Mouse (Mus musculus): Measurements from ENCODE around the gene Fam120b. TPM values are rescaled to one million over a fixed set of nuclear protein-coding genes. Genes with fewer than 3 reads are reported as not detected.

Gene Fam120b
- polyA plus RNA-seq, 1 experiment from 2014 or later, result 8.0 TPM

DNA sequence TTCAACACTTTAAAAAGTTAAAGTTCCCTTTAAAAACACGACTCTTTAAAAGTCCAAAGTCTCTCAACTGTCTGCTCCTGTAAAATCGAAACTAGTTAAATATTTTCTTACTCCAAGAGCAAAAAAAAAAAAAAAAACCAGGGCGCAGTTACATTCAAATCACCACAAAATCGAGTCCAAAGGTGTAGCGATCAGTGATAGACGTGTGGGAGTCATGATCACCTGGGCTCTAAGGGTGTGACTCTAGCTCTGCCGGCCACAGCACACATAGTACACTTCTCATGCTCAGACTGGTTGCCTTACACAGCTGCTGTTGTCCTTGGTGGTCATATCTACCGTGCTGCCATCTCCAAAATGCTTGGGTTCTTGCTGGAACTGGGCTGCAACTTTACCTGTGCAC lies 6.6 kb upstream of the Fam120b start:
- Histone ChIP-seq H3K4me2 (ENCODE audit: low read depth, low read length) (no peak overlapping the region), H3K9ac (ENCODE audit: low read depth, low read length) (no peak overlapping the region), H3K36me3 (ENCODE audit: control insufficient read depth, insufficient read depth) (no peaks in the 10 kb centered on the region), H3K27me3 (ENCODE audit: control insufficient read depth, insufficient read depth, low read depth, low read length) (no peaks in the 10 kb centered on the region), H3K4me3 (ENCODE audit: low read depth, low read length) (no peak overlapping the region), H3K9me3 (replicated peaks; ENCODE audit: control insufficient read depth, low read length) (no peaks in the 10 kb centered on the region), H3K27ac (ENCODE audit: low read length) (peak overlapping the region; percentile 76), H3K4me1 (ENCODE audit: control insufficient read depth, low read depth, low read length) (no peaks in the 10 kb centered on the region)
- WGBS (ENCODE audit: insufficient replicate concordance), result 38% methylated on average over 8 of the region's 8 CpGs
- ATAC-seq (ENCODE audit: low read depth), result peak; percentile 97

DNA sequence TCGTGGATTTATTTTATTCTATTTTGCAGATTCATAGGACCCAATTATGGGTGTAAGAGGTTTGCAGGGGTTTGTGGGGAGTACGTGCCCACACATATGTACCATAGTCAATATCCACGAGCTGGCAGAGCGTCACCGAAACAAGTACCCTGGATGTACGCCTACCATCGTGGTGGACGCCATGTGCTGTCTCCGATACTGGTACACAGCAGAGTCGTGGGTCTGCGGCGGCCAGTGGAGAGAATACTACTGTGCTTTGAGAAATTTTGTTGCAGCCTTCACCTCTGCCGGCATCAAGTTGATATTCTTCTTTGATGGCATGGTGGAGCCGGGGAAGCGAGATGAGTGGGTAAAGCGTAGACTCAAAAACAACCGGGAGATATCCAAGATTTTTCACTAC lies 5.7 kb downstream of the Fam120b start:
- H3K36me3 ChIP-seq (ENCODE audit: control insufficient read depth, insufficient read depth), result 0 out of 2 replicates have a peak, but pooled peaks cover 3% of the 10 kb centered on the region
- no peak overlapping the region for H3K4me2 ChIP-seq (ENCODE audit: low read depth, low read length)
- no peaks in the 10 kb centered on the region for H3K4me1 ChIP-seq (ENCODE audit: control insufficient read depth, low read depth, low read length)
- H3K9ac ChIP-seq (ENCODE audit: low read depth, low read length), result no peak overlapping the region
- 85% methylated on average over 17 of the region's 17 CpGs for WGBS (ENCODE audit: insufficient replicate concordance)
- no peak overlapping the region for H3K4me3 ChIP-seq (ENCODE audit: low read depth, low read length)
- no peak overlapping the region for H3K27ac ChIP-seq (ENCODE audit: low read length)
- ATAC-seq (ENCODE audit: low read depth), result no peak
- no peaks in the 10 kb centered on the region for H3K27me3 ChIP-seq (ENCODE audit: control insufficient read depth, insufficient read depth, low read depth, low read length)
- H3K9me3 ChIP-seq (replicated peaks; ENCODE audit: control insufficient read depth, low read length), result no peaks in the 10 kb centered on the region

DNA sequence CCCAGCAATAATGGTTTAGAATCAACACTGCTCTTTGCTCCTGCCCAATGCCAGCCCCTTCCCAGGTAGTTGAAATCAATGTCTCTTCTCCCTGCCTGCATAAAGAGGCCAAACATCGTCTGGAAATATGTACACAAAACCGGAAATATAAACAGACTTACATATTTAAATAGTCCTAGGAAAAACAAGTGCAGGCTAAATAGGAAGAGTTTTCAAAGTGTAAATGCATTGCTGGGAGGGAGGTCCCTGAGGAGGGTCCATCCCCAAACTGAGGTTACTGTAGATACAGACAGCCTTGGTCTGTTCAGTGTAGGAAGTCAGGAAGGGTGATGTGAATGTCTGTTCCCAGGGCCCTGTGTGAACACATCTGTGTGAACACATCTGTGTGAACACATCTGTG lies 10.6 kb downstream of the Fam120b start:
- Histone ChIP-seq H3K4me1 (ENCODE audit: control insufficient read depth, low read depth, low read length) (no peaks in the 10 kb centered on the region), H3K4me3 (ENCODE audit: low read depth, low read length) (no peak overlapping the region), H3K27ac (ENCODE audit: low read length) (no peak overlapping the region), H3K9me3 (replicated peaks; ENCODE audit: control insufficient read depth, low read length) (no peaks in the 10 kb centered on the region), H3K27me3 (ENCODE audit: control insufficient read depth, insufficient read depth, low read depth, low read length) (no peaks in the 10 kb centered on the region), H3K9ac (ENCODE audit: low read depth, low read length) (no peak overlapping the region), H3K36me3 (ENCODE audit: control insufficient read depth, insufficient read depth) (peaks cover 13% of the 10 kb centered on the region), H3K4me2 (ENCODE audit: low read depth, low read length) (no peak overlapping the region)
- WGBS (ENCODE audit: insufficient replicate concordance), result 65% methylated on average over 2 of the region's 2 CpGs
- no peak for ATAC-seq (ENCODE audit: low read depth)

DNA sequence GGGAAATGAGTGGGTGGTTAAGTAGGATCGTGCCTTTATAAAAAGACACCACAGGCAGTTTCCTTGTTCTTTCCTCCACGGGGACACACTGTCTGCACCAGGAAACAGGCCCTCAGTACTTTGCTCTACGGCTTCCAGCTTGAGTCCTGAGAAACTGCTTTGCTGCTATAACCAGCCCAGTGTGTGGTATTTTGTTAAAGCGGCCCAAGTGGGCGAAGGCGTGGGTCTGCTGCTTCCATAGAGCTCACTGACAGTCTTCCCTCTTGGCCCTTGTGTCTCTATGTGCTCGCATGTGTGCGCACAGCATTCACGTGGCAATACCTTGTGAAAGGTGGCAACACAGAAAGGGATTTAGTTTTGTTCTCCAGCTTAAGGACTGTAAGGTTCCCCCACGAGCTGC lies 13.3 kb downstream of the Fam120b start:
- no peak overlapping the region for H3K4me2 ChIP-seq (ENCODE audit: low read depth, low read length)
- no peak for ATAC-seq (ENCODE audit: low read depth)
- no peak overlapping the region for H3K4me3 ChIP-seq (ENCODE audit: low read depth, low read length)
- H3K27me3 ChIP-seq (ENCODE audit: control insufficient read depth, insufficient read depth, low read depth, low read length), result no peaks in the 10 kb centered on the region
- H3K36me3 ChIP-seq (ENCODE audit: control insufficient read depth, insufficient read depth), result peaks cover 9% of the 10 kb centered on the region
- no peak overlapping the region for H3K9ac ChIP-seq (ENCODE audit: low read depth, low read length)
- no peaks in the 10 kb centered on the region for H3K9me3 ChIP-seq (replicated peaks; ENCODE audit: control insufficient read depth, low read length)
- H3K27ac ChIP-seq (ENCODE audit: low read length), result no peak overlapping the region
- WGBS (ENCODE audit: insufficient replicate concordance), result 67% methylated on average over 10 of the region's 10 CpGs
- H3K4me1 ChIP-seq (ENCODE audit: control insufficient read depth, low read depth, low read length), result no peaks in the 10 kb centered on the region

DNA sequence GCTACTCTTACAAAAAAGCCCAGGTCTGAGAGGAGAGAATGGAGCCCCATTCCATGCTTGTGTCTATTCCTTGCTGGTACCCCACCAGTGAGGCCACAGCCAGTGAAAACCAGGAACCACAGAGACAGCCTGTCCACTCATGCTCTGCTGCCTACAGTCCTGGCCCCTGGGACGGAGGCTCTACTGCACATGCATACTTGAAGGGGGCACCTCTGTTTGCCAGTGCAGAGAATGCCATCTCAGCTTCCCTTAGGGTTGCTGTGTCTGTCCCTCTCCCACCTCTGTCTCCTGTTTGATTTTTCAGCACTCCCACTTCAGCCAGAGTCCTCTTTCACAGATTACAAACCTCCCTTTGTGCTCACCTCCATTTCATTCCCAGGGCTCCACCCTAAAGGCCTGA lies 14.9 kb downstream of the Fam120b start:
- Histone ChIP-seq H3K4me2 (ENCODE audit: low read depth, low read length) (no peak overlapping the region), H3K4me1 (ENCODE audit: control insufficient read depth, low read depth, low read length) (no peaks in the 10 kb centered on the region), H3K9ac (ENCODE audit: low read depth, low read length) (no peak overlapping the region), H3K4me3 (ENCODE audit: low read depth, low read length) (no peak overlapping the region), H3K27me3 (ENCODE audit: control insufficient read depth, insufficient read depth, low read depth, low read length) (no peaks in the 10 kb centered on the region), H3K9me3 (replicated peaks; ENCODE audit: control insufficient read depth, low read length) (no peaks in the 10 kb centered on the region), H3K27ac (ENCODE audit: low read length) (no peak overlapping the region), H3K36me3 (ENCODE audit: control insufficient read depth, insufficient read depth) (peaks cover 11% of the 10 kb centered on the region)
- ATAC-seq (ENCODE audit: low read depth), result no peak
- WGBS (ENCODE audit: insufficient replicate concordance), result 77% methylated on average over 1 of the region's 1 CpGs

GRCm38 (mm10) chr17:15416596-15417215 lies 20.7 kb downstream of the Fam120b start:
- no peak overlapping the region for H3K9ac ChIP-seq (ENCODE audit: low read depth, low read length)
- no peaks in the 10 kb centered on the region for H3K9me3 ChIP-seq (replicated peaks; ENCODE audit: control insufficient read depth, low read length)
- H3K36me3 ChIP-seq (ENCODE audit: control insufficient read depth, insufficient read depth), result peaks cover 8% of the 10 kb centered on the region
- no peak overlapping the region for H3K4me2 ChIP-seq (ENCODE audit: low read depth, low read length)
- 80% methylated on average over 12 of the region's 12 CpGs for WGBS (ENCODE audit: insufficient replicate concordance)
- no peak overlapping the region for H3K27ac ChIP-seq (ENCODE audit: low read length)
- H3K4me1 ChIP-seq (ENCODE audit: control insufficient read depth, low read depth, low read length), result no peaks in the 10 kb centered on the region
- ATAC-seq (ENCODE audit: low read depth), result no peak
- no peaks in the 10 kb centered on the region for H3K27me3 ChIP-seq (ENCODE audit: control insufficient read depth, insufficient read depth, low read depth, low read length)
- H3K4me3 ChIP-seq (ENCODE audit: low read depth, low read length), result no peak overlapping the region

GRCm38 (mm10) chr17:15419534-15419933 lies 23.5 kb downstream of the Fam120b start:
- Histone ChIP-seq H3K27ac (ENCODE audit: low read length) (no peak overlapping the region), H3K4me2 (ENCODE audit: low read depth, low read length) (no peak overlapping the region), H3K36me3 (ENCODE audit: control insufficient read depth, insufficient read depth) (peaks cover 19% of the 10 kb centered on the region), H3K4me1 (ENCODE audit: control insufficient read depth, low read depth, low read length) (no peaks in the 10 kb centered on the region), H3K27me3 (ENCODE audit: control insufficient read depth, insufficient read depth, low read depth, low read length) (no peaks in the 10 kb centered on the region), H3K9me3 (replicated peaks; ENCODE audit: control insufficient read depth, low read length) (no peaks in the 10 kb centered on the region), H3K9ac (ENCODE audit: low read depth, low read length) (no peak overlapping the region), H3K4me3 (ENCODE audit: low read depth, low read length) (no peak overlapping the region)
- ATAC-seq (ENCODE audit: low read depth), result 0 out of 2 replicates have a peak, but pooled peaks have one; percentile 35
- WGBS (ENCODE audit: insufficient replicate concordance), result 58% methylated on average over 8 of the region's 8 CpGs

DNA sequence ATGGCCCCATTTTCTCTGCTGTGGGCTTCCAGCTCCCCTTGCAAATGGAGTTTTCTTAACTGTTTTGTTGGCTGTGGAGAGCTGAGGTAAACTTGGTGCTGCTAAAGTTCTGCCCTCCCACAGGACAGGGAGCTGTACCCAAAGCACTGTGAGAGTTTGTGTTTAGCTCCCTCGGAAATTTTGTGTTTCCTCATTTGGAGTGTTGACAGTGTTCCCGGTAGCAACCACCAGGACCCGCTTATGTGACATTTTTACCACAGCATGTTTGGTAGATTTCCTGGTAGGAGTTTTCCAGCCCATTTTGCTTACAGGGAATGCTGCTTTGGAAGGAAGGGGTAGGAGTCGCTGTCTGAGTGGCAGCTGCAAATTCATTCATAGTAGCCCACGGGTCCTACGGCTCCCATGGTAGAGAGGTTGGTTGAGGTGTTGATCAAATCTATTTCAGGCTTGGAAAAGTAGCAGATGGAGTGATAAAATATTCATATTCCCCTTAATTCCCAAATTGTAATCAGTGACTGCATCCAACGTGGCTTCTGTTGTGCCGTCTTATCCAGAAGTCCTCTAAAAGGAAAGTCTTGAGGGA lies 24.1 kb downstream of the Fam120b start:
- H3K36me3 ChIP-seq (ENCODE audit: control insufficient read depth, insufficient read depth), result peaks cover 19% of the 10 kb centered on the region
- H3K4me2 ChIP-seq (ENCODE audit: low read depth, low read length), result no peak overlapping the region
- no peak overlapping the region for H3K27ac ChIP-seq (ENCODE audit: low read length)

GRCm38 (mm10) chr17:15421446-15421845 lies 25.4 kb downstream of the Fam120b start:
- Histone ChIP-seq H3K4me2 (ENCODE audit: low read depth, low read length) (no peak overlapping the region), H3K9me3 (replicated peaks; ENCODE audit: control insufficient read depth, low read length) (no peaks in the 10 kb centered on the region), H3K4me3 (ENCODE audit: low read depth, low read length) (no peak overlapping the region), H3K9ac (ENCODE audit: low read depth, low read length) (no peak overlapping the region), H3K27ac (ENCODE audit: low read length) (no peak overlapping the region), H3K36me3 (ENCODE audit: control insufficient read depth, insufficient read depth) (peaks cover 21% of the 10 kb centered on the region), H3K27me3 (ENCODE audit: control insufficient read depth, insufficient read depth, low read depth, low read length) (no peaks in the 10 kb centered on the region), H3K4me1 (ENCODE audit: control insufficient read depth, low read depth, low read length) (no peaks in the 10 kb centered on the region)
- no peak for ATAC-seq (ENCODE audit: low read depth)
- 85% methylated on average over 6 of the region's 6 CpGs for WGBS (ENCODE audit: insufficient replicate concordance)

More for the DNA sequence above, 24.1 kb downstream of the Fam120b start:
- Histone ChIP-seq H3K9ac (ENCODE audit: low read depth, low read length) (no peak overlapping the region), H3K27me3 (ENCODE audit: control insufficient read depth, insufficient read depth, low read depth, low read length) (no peaks in the 10 kb centered on the region), H3K4me3 (ENCODE audit: low read depth, low read length) (no peak overlapping the region), H3K9me3 (replicated peaks; ENCODE audit: control insufficient read depth, low read length) (no peaks in the 10 kb centered on the region), H3K4me1 (ENCODE audit: control insufficient read depth, low read depth, low read length) (no peaks in the 10 kb centered on the region)
- ATAC-seq (ENCODE audit: low read depth), result no peak
- WGBS (ENCODE audit: insufficient replicate concordance), result 76% methylated on average over 8 of the region's 8 CpGs
